Mouse (Mus musculus): ENCODE results near the gene Chrna3. TPM values are rescaled to one million over a fixed set of nuclear protein-coding genes. Genes with fewer than 3 reads are reported as not detected.

Gene Chrna3
- polyA plus RNA-seq, 1 experiment from 2014 or later: 3.2 TPM

DNA sequence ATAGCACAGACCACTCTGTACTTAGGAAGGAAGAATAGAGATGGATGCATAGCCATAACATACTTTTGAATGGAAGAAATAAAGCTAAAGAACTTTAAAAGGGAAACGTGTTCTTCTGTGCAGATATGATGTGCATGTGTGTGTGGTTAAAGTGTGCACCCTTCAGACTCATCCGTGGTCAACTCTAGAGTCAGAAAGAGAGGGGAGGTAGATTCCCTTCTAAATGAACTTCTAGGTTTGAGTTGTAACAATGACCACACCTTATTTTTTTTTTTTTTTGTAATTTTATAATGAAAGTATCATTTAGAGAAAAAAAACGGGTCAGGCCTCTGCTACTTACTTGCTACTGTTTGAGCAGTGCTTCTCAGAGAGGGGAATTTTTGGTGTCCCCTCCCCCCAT, 36.0 kb downstream of the Chrna3 start:
- 73% methylated on average over 3 of the region's 3 CpGs for WGBS
- no peak for ATAC-seq (ENCODE audit: low FRiP score, low TSS enrichment)

DNA sequence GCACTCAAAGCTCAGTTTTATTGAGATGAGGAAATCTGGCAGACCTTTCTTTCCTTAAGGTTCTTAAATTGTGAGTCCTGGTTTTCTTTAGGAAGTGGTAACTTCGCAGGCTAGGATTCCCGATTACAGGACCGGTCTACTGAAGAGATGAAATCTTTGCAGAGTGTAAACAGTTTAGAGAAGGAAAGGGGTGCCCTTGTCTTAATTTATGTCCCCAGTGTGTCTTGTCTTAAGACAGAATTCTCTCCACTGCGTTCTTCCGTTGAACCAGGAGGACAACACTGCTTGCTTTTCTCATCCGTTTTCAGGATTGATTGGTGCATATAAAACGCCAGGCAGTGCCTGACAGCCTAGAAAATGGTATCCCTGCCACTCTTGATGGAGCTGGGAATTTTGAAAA, 44.0 kb downstream of the Chrna3 start:
- Histone ChIP-seq H3K36me3 (ENCODE audit: control insufficient read depth, insufficient read depth, low read length) (no peaks in the 10 kb centered on the region), H3K27ac (replicated peaks) (no peak overlapping the region), H3K9ac (ENCODE audit: low read length) (no peak overlapping the region), H3K4me2 (replicated peaks; ENCODE audit: low read depth) (peak overlapping the region; percentile 87; the same call in 1 of the 2 replicates), H3K27me3 (ENCODE audit: control insufficient read depth, insufficient read depth, low read length) (peaks cover 2% of the 10 kb centered on the region; the same call in 1 of the 2 replicates), H3K4me3 (ENCODE audit: low read depth, low read length) (peak overlapping the region; percentile 52; the same call in 1 of the 2 replicates), H3K9me3 (ENCODE audit: control insufficient read depth, low read length) (no peaks in the 10 kb centered on the region), H3K4me1 (replicated peaks; ENCODE audit: control insufficient read depth, insufficient read depth) (no peaks in the 10 kb centered on the region)
- TF ChIP-seq EP300 (optimal IDR thresholded peaks at IDR 0.05) (no peak), CTCF (IDR thresholded peaks at IDR 0.05; ENCODE audit: low read depth) (no peak)
- DNase-seq (ENCODE audit: low spot score) (no peak), ATAC-seq (ENCODE audit: low FRiP score, low TSS enrichment) (no peak)
- WGBS: 21% methylated on average over 7 of the region's 7 CpGs

More for the DNA sequence above, 36.0 kb downstream of the Chrna3 start:
- DNase-seq (ENCODE audit: low spot score): no peak
- no peak for TF ChIP-seq CTCF (IDR thresholded peaks at IDR 0.05; ENCODE audit: low read depth)
- TF ChIP-seq EP300 (optimal IDR thresholded peaks at IDR 0.05): no peak
- Histone ChIP-seq H3K36me3 (ENCODE audit: control insufficient read depth, insufficient read depth, low read length) (no peaks in the 10 kb centered on the region), H3K27me3 (ENCODE audit: control insufficient read depth, insufficient read depth, low read length) (no peaks in the 10 kb centered on the region), H3K27ac (replicated peaks) (no peak overlapping the region), H3K9ac (ENCODE audit: low read length) (no peak overlapping the region), H3K4me2 (replicated peaks; ENCODE audit: low read depth) (no peak overlapping the region), H3K4me1 (replicated peaks; ENCODE audit: control insufficient read depth, insufficient read depth) (no peaks in the 10 kb centered on the region), H3K4me3 (ENCODE audit: low read depth, low read length) (no peak overlapping the region), H3K9me3 (ENCODE audit: control insufficient read depth, low read length) (no peaks in the 10 kb centered on the region)

DNA sequence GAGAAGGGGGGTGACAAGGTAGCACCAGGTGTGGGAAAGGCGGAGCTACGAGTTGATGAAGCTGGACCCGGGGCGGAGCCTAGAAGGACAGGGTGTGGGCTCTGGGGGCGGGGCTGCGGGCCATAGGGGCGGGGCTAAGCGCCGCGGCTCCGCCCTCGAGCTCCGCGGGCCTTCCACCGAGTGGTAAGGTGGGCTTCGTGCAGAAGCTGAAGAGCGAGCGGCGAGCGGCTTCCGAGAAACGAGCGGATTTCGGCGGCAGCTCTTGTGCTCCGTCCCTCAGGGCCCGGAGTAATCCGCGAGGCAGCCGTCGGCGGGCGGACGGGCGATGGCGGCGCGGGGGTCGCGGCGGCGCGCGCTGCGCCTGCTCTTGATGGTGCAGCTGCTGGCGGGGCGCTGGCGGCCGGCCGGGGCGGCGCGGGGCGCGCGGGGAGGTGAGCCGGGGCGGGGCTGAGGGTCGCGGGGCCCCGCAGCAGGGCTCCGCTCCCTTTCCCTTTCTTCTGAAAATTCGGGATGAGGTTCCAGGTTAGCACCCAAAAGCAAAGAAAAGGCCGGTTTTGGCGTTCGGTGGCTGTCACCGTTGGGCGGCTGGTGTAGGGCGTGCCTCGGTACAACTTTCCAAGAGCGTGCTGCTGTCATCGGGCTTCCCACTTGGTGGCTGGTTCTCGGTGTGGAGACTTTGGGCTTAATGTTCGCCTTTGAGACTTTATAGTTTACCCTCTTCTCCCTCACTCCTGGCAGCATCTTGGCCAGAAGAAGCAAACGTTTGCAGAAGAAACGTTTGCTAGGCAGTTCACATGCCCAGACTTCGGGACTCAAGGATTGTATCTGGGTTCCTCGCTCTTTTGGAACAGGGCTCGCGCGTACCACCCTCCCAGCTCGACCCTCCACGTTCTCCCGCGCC, 44.8 kb downstream of the Chrna3 start:
- TF ChIP-seq EP300 (optimal IDR thresholded peaks at IDR 0.05): no peak
- no peak for TF ChIP-seq CTCF (IDR thresholded peaks at IDR 0.05; ENCODE audit: low read depth)
- Histone ChIP-seq H3K9ac (ENCODE audit: low read length) (peak overlapping the region; percentile 54), H3K27me3 (ENCODE audit: control insufficient read depth, insufficient read depth, low read length) (peaks cover 2% of the 10 kb centered on the region; the same call in 1 of the 2 replicates), H3K4me2 (replicated peaks; ENCODE audit: low read depth) (peak overlapping the region; percentile 87), H3K27ac (replicated peaks) (no peak overlapping the region), H3K4me3 (ENCODE audit: low read depth, low read length) (peak overlapping the region; percentile 52), H3K36me3 (ENCODE audit: control insufficient read depth, insufficient read depth, low read length) (no peaks in the 10 kb centered on the region), H3K9me3 (ENCODE audit: control insufficient read depth, low read length) (no peaks in the 10 kb centered on the region), H3K4me1 (replicated peaks; ENCODE audit: control insufficient read depth, insufficient read depth) (no peaks in the 10 kb centered on the region)
- 2% methylated on average over 44 of the region's 85 CpGs for WGBS
- ATAC-seq (ENCODE audit: low FRiP score, low TSS enrichment): peak; percentile 84
- peak; percentile 70 for DNase-seq (ENCODE audit: low spot score)

DNA sequence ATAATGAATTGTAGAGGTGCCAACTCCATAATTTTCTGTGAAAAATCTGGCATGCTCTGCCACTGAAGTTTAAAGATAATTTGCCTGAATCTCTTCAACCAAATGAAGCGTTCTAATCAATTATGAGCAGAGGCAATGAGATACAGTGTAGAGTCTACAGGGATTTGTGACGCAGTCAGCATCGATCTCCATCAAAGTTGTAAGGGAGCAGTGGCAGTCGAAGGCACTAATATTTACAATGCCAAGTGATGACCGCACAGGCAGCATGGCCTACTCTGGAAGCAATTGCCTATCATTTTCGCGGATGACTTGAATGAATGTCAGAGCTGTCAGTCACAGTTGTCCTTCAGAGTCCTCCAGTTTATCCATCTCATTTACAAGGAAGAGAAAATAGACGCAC, 45.7 kb downstream of the Chrna3 start, which contains the start of gene Chrna5:
Gene Chrna5, plus strand, starts transcription at position 207 of the 400 bp plus-strand sequence.
- no peaks in the 10 kb centered on the region for H3K36me3 ChIP-seq (ENCODE audit: control insufficient read depth, insufficient read depth, low read length)
- peak within 1 kb of the TSS; percentile 54 for H3K9ac ChIP-seq (ENCODE audit: low read length)
- H3K4me1 ChIP-seq (replicated peaks; ENCODE audit: control insufficient read depth, insufficient read depth): no peaks in the 10 kb centered on the region
- H3K9me3 ChIP-seq (ENCODE audit: control insufficient read depth, low read length): no peaks in the 10 kb centered on the region
- 64% methylated on average over 8 of the region's 8 CpGs for WGBS
- peak within 1 kb of the TSS; percentile 52 for H3K4me3 ChIP-seq (ENCODE audit: low read depth, low read length)
- no peak for DNase-seq (ENCODE audit: low spot score)
- no peak for ATAC-seq (ENCODE audit: low FRiP score, low TSS enrichment)
- no peak for TF ChIP-seq EP300 (optimal IDR thresholded peaks at IDR 0.05)
- TF ChIP-seq CTCF (IDR thresholded peaks at IDR 0.05; ENCODE audit: low read depth): no peak
- H3K4me2 ChIP-seq (replicated peaks; ENCODE audit: low read depth): peak within 1 kb of the TSS; percentile 87
- H3K27ac ChIP-seq (replicated peaks): no peak within 1 kb of the TSS
- H3K27me3 ChIP-seq (ENCODE audit: control insufficient read depth, insufficient read depth, low read length): peaks cover 2% of the 10 kb centered on the region; the same call in 1 of the 2 replicates

DNA sequence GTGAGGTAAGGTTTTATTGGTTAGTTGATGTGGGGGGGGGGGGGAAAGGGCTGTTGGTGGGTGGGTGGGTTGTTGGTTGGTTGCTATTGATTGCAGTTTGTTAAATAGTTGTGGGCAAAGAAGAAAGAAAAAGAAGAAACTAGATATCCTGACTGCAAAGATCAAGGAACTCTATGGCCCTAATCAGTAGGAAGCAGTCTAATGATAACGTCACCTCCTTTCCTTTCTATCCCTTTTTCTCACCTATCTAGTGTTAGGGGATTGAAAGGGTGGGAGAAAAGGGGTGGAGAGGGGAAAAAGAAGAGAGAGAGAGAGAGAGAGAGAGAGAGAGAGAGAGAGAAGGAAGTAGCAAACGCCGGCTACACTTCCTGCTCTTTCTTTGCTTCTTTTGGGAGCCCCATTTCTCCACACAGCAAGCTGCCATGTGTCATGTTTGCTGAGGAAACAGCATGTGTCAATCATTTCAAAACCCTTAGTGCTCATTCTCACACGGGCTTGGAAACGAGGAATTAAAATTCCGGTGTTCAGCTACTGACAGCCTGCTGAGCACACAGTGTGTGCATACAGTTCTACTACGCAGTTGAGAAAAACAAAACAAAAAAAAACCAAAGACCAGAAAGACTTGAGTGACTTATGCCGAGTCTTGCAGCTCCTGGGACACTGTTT, 56.3 kb downstream of the Chrna3 start:
- Histone ChIP-seq H3K27ac (replicated peaks) (no peak overlapping the region), H3K9ac (ENCODE audit: low read length) (no peak overlapping the region), H3K4me2 (replicated peaks; ENCODE audit: low read depth) (no peak overlapping the region), H3K4me1 (replicated peaks; ENCODE audit: control insufficient read depth, insufficient read depth) (no peaks in the 10 kb centered on the region), H3K36me3 (ENCODE audit: control insufficient read depth, insufficient read depth, low read length) (no peaks in the 10 kb centered on the region), H3K27me3 (ENCODE audit: control insufficient read depth, insufficient read depth, low read length) (no peaks in the 10 kb centered on the region), H3K9me3 (ENCODE audit: control insufficient read depth, low read length) (no peaks in the 10 kb centered on the region), H3K4me3 (ENCODE audit: low read depth, low read length) (no peak overlapping the region)
- TF ChIP-seq EP300 (optimal IDR thresholded peaks at IDR 0.05) (no peak), CTCF (IDR thresholded peaks at IDR 0.05; ENCODE audit: low read depth) (no peak)
- 43% methylated on average over 8 of the region's 8 CpGs for WGBS
- ATAC-seq (ENCODE audit: low FRiP score, low TSS enrichment) (no peak), DNase-seq (ENCODE audit: low spot score) (no peak)

Measured in stomach, postnatal 0 days (tissue).